Mouse (Mus musculus) E14TG2a.4 (cell line): Measurements from ENCODE around the gene Tmem243.

Source experiments
- CTCF ChIP-seq: conservative IDR thresholded peaks from 2 replicates; pipeline ENCODE4 v1.5.1; 2014; ENCODE audit warnings: low read length
- POU5F1 ChIP-seq: IDR thresholded peaks from 2 replicates; pipeline ENCODE4 v1.6.1; 2014; ENCODE audit warnings: low read length, borderline replicate concordance

GRCm38 (mm10) chr5:9166366-9166765 lies 65.9 kb downstream of the Tmem243 start:
- TF ChIP-seq CTCF, result no peak
- no peak for TF ChIP-seq POU5F1
